Mouse (Mus musculus): ENCODE data around the gene Tigit. TPM values are rescaled to one million over a fixed set of nuclear protein-coding genes. Genes with fewer than 3 reads are reported as not detected.

Gene Tigit
- total RNA-seq, 2 experiments from 2014 or later: not detected

GRCm38 (mm10) chr16:43623315-43624000 lies 40.5 kb downstream of the Tigit start:
- ATAC-seq (replicated peaks; ENCODE audit: poor library complexity, severe bottlenecking): no peak

GRCm38 (mm10) chr16:43620359-43620758 lies 43.6 kb downstream of the Tigit start:
- ATAC-seq (replicated peaks; ENCODE audit: poor library complexity, severe bottlenecking): no peak

GRCm38 (mm10) chr16:43619277-43619676 lies 44.7 kb downstream of the Tigit start:
- ATAC-seq (replicated peaks; ENCODE audit: poor library complexity, severe bottlenecking): no peak

- no peak for ATAC-seq (replicated peaks; ENCODE audit: poor library complexity, severe bottlenecking)
Measured at GRCm38 (mm10) chr16:43618286-43618685, 45.7 kb downstream of the Tigit start.

GRCm38 (mm10) chr16:43617346-43617745 lies 46.6 kb downstream of the Tigit start:
- no peak for ATAC-seq (replicated peaks; ENCODE audit: poor library complexity, severe bottlenecking)

GRCm38 (mm10) chr16:43616348-43616747 lies 47.6 kb downstream of the Tigit start:
- ATAC-seq (replicated peaks; ENCODE audit: poor library complexity, severe bottlenecking): no peak

- ATAC-seq (replicated peaks; ENCODE audit: poor library complexity, severe bottlenecking): no peak
Measured at GRCm38 (mm10) chr16:43610375-43610774, 53.6 kb downstream of the Tigit start.

GRCm38 (mm10) chr16:43608066-43608465 lies 55.9 kb downstream of the Tigit start:
- no peak for ATAC-seq (replicated peaks; ENCODE audit: poor library complexity, severe bottlenecking)

GRCm38 (mm10) chr16:43607086-43607485 lies 56.9 kb downstream of the Tigit start:
- no peak for ATAC-seq (replicated peaks; ENCODE audit: poor library complexity, severe bottlenecking)

GRCm38 (mm10) chr16:43604399-43605013 lies 59.4 kb downstream of the Tigit start:
- ATAC-seq (replicated peaks; ENCODE audit: poor library complexity, severe bottlenecking): no peak

- ATAC-seq (replicated peaks; ENCODE audit: poor library complexity, severe bottlenecking): no peak
Measured at GRCm38 (mm10) chr16:43603591-43604141, 60.3 kb downstream of the Tigit start.

- no peak for ATAC-seq (replicated peaks; ENCODE audit: poor library complexity, severe bottlenecking)
Measured at GRCm38 (mm10) chr16:43602573-43602972, 61.4 kb downstream of the Tigit start.

GRCm38 (mm10) chr16:43599707-43600106 lies 64.2 kb downstream of the Tigit start:
- ATAC-seq (replicated peaks; ENCODE audit: poor library complexity, severe bottlenecking): no peak

Other genes starting within 250 kb of the Tigit start
- not detected in 2 replicates for gene Drd3, start 89.9 kb upstream of the Tigit start, total RNA-seq (2014; fragmentation: Nextera tagmentation)
- not detected in 2 replicates for gene Drd3, start 89.9 kb upstream of the Tigit start, total RNA-seq (2017)
- gene Ccdc191, start 225.7 kb upstream of the Tigit start, total RNA-seq (2014; fragmentation: Nextera tagmentation): 5.5 and 12.8 TPM in 2 replicates
- 17.7 and 18.2 TPM in 2 replicates for gene Ccdc191, start 225.7 kb upstream of the Tigit start, total RNA-seq (2017)

Data from granulocyte monocyte progenitor cell, adult 5-6 weeks (primary cell).